Mouse (Mus musculus) embryonic fibroblast, embryonic 13.5 days (primary cell): ENCODE data around the gene Mfsd4a. TPM values are rescaled to one million over a fixed set of nuclear protein-coding genes. Genes with fewer than 3 reads are reported as not detected.

Experiments
- H3K27ac ChIP-seq: 2 replicates; pipeline ENCODE4 v1.5.1; 2012; ENCODE audit warnings: low read length, control low read depth, inconsistent platforms; ENCODE audit not compliant: insufficient read depth
- H3K4me1 ChIP-seq: 2 replicates; pipeline ENCODE4 v1.6.1; 2011; ENCODE audit warnings: low read length; ENCODE audit not compliant: control insufficient read depth, insufficient read depth
- H3K4me3 ChIP-seq: 2 replicates; pipeline ENCODE4 v1.5.1; 2011; ENCODE audit warnings: mild to moderate bottlenecking, control low read depth, low read length; ENCODE audit not compliant: insufficient read depth
- CTCF ChIP-seq: IDR thresholded peaks from 2 replicates; pipeline ENCODE4 v1.5.1; 2011; ENCODE audit warnings: mild to moderate bottlenecking, control low read depth, low read length, moderate library complexity, borderline replicate concordance; ENCODE audit not compliant: insufficient read depth
- POLR2A ChIP-seq: IDR thresholded peaks from 2 replicates; pipeline ENCODE4 v1.6.1; 2011; ENCODE audit warnings: low read depth, mild to moderate bottlenecking, control low read depth, low read length, moderate library complexity
- polyA plus RNA-seq: library from polyadenylated mRNA; stranded (reverse); fragments of >200 nt; gene quantifications from 2 replicates; pipeline ENCODE4 v1.2.4, GENCODE M21; 2011; ENCODE audit warnings: low read depth; ENCODE audit not compliant: missing spikeins, insufficient read length

Gene Mfsd4a
- polyA plus RNA-seq, 1 experiment: 0.67 TPM

DNA sequence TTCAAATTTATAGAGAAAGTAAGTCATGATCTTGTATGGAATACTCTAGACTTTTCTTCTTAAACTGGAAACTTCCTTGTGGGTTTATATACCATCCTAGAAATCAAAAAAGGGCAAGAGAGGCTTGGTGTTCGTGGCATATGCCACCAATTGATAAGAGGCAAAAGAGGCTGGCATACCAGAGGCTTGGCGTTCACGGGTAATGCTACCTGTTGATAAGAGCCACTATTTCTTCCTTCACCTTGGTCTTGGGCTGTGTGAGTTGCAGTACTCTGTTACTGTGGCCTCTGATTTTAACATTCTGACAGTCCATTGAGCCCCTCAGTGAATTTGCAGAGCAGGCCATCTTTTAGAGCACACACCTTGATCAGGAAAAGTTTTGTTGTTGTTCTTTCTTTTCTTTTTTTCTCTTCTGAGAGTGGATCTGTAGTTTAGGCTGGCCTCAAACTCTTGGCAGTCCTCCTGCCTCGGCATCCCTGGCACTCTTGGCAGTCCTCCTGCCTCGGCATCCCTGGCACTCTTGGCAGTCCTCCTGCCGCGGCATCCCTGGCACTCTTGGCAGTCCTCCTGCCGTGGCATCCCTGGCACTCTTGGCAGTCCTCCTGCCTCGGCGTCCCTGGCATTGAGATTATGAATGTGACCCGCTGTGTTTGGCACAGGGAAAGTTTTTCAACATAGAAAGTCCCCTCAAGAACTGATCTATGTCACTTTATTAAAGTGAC, 40.8 kb downstream of the Mfsd4a start:
- Histone ChIP-seq H3K27ac (no peak overlapping the region), H3K4me1 (no peaks in the 10 kb centered on the region), H3K4me3 (no peak overlapping the region)
- no peak for TF ChIP-seq POLR2A
- no peak for TF ChIP-seq CTCF

DNA sequence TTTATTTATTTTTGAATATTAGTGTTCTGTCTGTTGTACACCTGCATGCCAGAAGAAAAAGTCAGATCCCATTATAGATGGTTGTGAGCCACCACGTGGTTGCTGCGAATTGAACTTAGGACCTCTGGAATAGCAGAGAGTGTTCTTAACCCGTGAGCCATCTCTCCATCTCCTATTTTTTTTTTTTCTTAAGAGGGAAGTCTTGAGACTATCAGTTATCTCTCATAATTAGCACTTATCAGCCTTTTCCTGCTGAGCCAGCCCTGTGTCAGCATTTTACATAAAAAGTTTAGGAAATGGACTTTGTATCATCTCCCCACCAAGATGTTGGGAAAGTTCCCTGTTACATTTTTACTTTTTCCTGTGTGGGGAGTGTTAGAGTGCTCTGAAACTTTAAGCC, 45.8 kb downstream of the Mfsd4a start:
- Histone ChIP-seq H3K27ac (no peak overlapping the region), H3K4me3 (no peak overlapping the region), H3K4me1 (no peaks in the 10 kb centered on the region)
- TF ChIP-seq POLR2A (no peak), CTCF (no peak)

DNA sequence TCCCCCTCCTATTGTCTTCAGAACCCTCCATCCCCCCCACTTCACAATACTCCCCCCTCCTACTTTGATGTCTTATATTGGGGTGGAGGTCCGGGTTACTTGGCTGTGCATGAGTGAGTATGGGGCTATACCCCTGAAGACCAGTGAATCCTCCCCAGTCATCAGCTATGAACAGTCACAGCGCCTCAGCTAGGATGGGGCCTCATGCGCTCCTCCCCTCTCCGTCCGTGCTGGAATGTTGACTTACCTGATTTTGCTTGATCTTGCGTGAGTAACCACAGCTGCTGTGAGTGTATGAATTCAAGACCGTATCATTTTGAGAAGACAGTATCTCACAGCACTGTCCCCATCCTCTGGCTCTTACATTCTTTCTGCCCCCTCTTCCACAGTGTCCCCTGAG, 48.0 kb downstream of the Mfsd4a start:
- TF ChIP-seq CTCF: no peak
- no peak for TF ChIP-seq POLR2A
- Histone ChIP-seq H3K4me3 (no peak overlapping the region), H3K4me1 (no peaks in the 10 kb centered on the region), H3K27ac (no peak overlapping the region)

DNA sequence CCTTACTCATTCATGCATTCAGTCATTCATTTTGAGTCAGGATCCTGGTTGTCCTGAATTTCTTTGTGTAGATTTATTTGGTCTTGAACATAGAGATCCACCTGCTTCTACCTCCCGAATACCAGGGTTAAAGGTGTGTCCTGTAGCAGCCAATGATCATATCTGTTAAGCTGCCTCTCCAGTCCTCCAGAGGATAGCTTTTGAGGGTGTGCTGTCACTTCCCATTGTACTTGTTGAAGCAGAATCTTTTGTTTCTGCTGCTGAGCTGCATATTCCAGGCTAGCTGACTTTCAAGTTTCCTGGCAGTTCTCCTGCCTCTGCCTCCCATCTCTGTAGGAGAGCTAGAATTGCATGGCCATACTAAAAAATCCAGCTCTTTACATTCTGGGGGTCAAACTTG, 51.2 kb downstream of the Mfsd4a start:
- H3K4me1 ChIP-seq: no peaks in the 10 kb centered on the region
- no peak overlapping the region for H3K27ac ChIP-seq
- no peak overlapping the region for H3K4me3 ChIP-seq
- TF ChIP-seq CTCF: no peak
- no peak for TF ChIP-seq POLR2A

DNA sequence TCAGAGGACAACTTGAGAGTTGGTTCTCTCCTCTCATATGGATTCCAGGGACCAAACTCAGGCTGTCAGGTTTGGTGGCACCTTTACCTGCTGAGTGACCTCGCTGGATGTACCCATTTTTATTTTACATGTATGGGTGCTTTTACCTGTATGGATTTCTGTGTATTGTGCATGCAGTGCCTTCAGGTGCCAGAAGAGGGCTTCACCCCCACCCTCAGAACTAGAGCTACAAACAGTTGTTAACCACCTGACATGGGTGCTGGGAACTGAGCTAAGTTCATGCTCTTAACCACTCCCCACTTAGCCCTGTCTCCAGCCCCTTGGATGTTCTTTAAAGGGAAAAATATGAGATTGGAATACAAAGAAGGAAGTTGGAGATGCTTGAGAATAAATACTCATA, 53.1 kb downstream of the Mfsd4a start:
- no peak for TF ChIP-seq CTCF
- TF ChIP-seq POLR2A: no peak
- no peaks in the 10 kb centered on the region; the same call in 1 of the 2 replicates for H3K4me1 ChIP-seq
- no peak overlapping the region for H3K4me3 ChIP-seq
- no peak overlapping the region for H3K27ac ChIP-seq

DNA sequence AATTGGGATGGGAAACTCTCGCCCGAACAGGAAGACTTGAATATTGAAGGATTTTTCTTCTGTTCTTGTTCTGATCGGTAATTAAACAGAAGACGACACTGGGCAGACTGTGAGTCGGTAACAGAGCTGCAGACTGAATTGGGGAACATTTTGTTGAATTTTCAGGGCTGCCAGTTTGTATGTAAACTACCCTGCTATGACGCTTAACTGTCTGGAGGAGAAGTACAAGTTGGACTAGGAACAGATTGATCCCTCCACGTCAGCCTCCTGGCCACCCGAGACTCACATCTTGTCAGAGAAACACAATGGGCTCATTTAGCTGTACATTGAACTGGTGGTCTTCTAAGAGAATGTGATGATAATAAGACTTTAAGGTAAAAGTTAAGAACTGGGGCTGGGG, 55.0 kb downstream of the Mfsd4a start:
- no peak for TF ChIP-seq POLR2A
- TF ChIP-seq CTCF: no peak
- H3K4me1 ChIP-seq: peaks cover 2% of the 10 kb centered on the region; the same call in 1 of the 2 replicates
- H3K4me3 ChIP-seq: no peak overlapping the region
- H3K27ac ChIP-seq: no peak overlapping the region

DNA sequence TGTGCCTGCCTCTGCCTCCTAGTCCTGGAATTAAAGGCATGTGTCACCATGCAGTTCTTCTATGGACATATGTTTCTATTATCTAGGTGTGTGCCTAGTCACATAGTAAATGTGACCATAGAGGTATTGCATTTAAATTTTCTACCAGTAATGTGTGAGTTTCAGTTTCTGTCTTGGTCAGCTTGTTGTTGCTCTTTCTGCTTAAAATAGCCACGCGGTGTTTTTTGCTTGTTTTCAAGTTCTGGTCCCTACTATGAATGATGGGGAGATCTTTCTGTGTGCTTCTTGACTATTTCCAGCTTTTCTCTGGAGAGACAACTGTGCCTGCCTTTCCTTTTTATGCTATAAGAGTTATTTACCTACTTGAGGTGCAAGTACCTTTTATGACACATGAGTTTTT, 56.1 kb downstream of the Mfsd4a start:
- H3K4me3 ChIP-seq: no peak overlapping the region
- peaks cover 3% of the 10 kb centered on the region; the same call in 1 of the 2 replicates for H3K4me1 ChIP-seq
- H3K27ac ChIP-seq: no peak overlapping the region
- TF ChIP-seq POLR2A: no peak
- TF ChIP-seq CTCF: no peak

DNA sequence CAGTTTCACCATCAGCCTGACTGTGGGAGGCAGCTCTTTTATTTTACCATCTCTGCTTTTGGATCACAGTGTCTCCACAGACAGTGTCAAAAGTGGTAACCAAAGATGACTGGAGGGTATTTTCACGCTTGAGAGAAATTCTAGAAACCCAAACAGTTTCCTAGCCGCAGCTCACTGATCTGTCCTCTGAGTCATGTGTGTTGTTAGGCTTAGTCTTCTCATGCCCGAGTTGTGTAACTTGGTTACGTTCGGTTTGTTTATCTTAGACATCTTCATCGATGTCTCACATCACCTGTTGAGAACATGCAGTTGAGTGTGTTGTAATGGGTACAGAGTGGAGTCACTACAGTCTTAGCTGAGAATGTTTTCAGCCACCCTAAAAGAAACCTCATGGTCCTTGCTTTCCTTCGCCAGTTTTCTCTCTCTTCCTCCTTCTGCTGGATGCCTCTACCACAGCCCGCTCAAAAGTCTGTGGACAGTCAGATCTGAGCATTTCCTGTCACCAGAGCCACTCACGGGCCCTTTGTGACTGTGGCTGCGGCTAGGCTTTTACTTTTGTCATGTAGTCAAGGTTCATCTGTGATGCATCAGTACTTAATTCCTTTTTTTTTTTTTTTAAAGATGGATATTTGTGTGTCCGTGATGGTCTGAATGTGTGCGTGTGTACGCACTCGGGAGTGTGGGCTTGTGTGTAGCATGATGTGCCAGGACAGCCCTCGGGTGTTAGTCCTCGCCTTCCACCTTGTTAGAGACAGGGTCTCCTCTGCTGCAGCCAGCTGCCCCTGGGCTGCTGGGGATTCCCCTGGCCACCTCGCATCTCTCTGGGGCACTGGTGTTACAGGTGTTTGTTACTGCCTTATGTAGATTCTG, 57.0 kb downstream of the Mfsd4a start:
- Histone ChIP-seq H3K4me1 (peaks cover 9% of the 10 kb centered on the region), H3K27ac (no peak overlapping the region), H3K4me3 (no peak overlapping the region)
- TF ChIP-seq CTCF: no peak
- no peak for TF ChIP-seq POLR2A

DNA sequence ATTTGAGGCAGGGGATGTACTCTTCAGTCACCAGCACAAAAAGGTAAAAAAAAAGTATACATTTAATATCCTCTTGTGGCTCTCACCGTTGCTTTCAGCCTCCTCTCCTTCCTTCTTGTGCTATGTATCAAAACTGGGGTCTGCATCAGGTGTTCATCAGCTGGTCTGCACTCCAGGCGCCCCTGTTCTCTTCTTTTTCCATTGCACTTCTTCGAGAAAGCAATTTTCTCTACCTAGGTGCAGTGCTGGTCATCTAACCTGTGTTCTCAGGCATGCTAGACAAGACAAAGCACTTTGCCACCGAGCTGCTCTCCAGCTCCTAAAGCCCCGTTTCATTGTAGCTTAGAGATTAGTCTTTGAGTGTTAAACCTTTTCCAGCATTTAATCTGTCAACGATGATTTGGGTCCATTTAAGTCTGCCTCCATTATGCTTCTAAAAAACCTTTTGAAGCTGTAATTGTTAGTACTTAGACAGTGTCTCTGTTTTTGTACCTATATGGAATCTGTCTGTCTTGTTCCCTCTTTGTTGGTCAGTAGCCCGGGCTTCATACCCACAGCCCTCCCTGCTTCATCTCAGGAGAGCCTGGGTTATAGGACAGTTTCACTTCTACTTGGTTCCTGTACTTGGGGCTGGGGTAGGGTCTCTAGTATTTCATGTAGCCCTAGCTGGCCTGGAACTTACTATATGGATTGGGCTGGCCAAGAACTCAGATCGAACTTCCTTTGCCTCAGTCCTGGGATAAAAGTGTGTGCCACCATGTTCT, 58.8 kb downstream of the Mfsd4a start:
- H3K27ac ChIP-seq: no peak overlapping the region
- peaks cover 16% of the 10 kb centered on the region for H3K4me1 ChIP-seq
- peak overlapping the region; percentile 94 for H3K4me3 ChIP-seq
- TF ChIP-seq POLR2A (no peak), CTCF (no peak)
